Mouse (Mus musculus) MEL (cell line): ENCODE data around the gene Mettl27. TPM values are rescaled to one million over a fixed set of nuclear protein-coding genes. Genes with fewer than 3 reads are reported as not detected.

ENCODE experiments used
- DNase-seq: peaks from one replicate; pipeline ENCODE4 v3.0.0; 2011; ENCODE audit warnings: low read depth, low spot score
- H3K27ac ChIP-seq: 2 replicates; pipeline ENCODE4 v1.5.1; 2012; ENCODE audit warnings: low read depth, mild to moderate bottlenecking, control low read depth, low read length, moderate library complexity; ENCODE audit not compliant: control insufficient read depth
- H3K27me3 ChIP-seq, 2 experiments: fragments of 150-350 bp in 1 of 2; sonication (generic) in 1 of 2; 2 replicates each; pipeline ENCODE4 v1.6.1; 2012; ENCODE audit warnings: low read length in 2 of 2, mild to moderate bottlenecking in 2 of 2, improper control_type of control experiment in 1 of 2, moderate library complexity in 1 of 2; ENCODE audit not compliant: insufficient read depth in 2 of 2, control insufficient read depth in 1 of 2
- H3K36me3 ChIP-seq, 2 experiments: 2 replicates each; pipeline ENCODE4 v1.6.1; 2012 to 2014; ENCODE audit warnings: low read length in 2 of 2, improper control_type of control experiment in 1 of 2, inconsistent platforms in 1 of 2, mild to moderate bottlenecking in 1 of 2; ENCODE audit not compliant: insufficient read depth in 2 of 2, control insufficient read depth in 1 of 2
- H3K4me1 ChIP-seq, 2 experiments: fragments of 150-350 bp in 1 of 2; sonication (generic) in 1 of 2; 2 replicates each; pipeline ENCODE4 v1.6.1; 2012; ENCODE audit warnings: low read length in 2 of 2, improper control_type of control experiment in 1 of 2, mild to moderate bottlenecking in 1 of 2; ENCODE audit not compliant: insufficient read depth in 2 of 2, control insufficient read depth in 1 of 2
- H3K4me3 ChIP-seq, 2 experiments: fragments of 150-350 bp in 1 of 2; sonication (generic) in 1 of 2; 2 replicates each; pipeline ENCODE4 v1.5.1; 2012; ENCODE audit warnings: low read depth in 2 of 2, low read length in 2 of 2, mild to moderate bottlenecking in 2 of 2, moderate library complexity in 2 of 2, control low read depth in 1 of 2, improper control_type of control experiment in 1 of 2; ENCODE audit not compliant: control insufficient read depth in 1 of 2, insufficient read depth in 1 of 2
- H3K79me2 ChIP-seq: 2 replicates; pipeline ENCODE4 v1.6.1; 2012; ENCODE audit warnings: mild to moderate bottlenecking, low read length, moderate library complexity; ENCODE audit not compliant: control insufficient read depth, poor library complexity, insufficient read depth
- H3K9ac ChIP-seq: 2 replicates; pipeline ENCODE4 v1.6.1; 2012; ENCODE audit warnings: low read depth, mild to moderate bottlenecking, control low read depth, low read length, moderate library complexity; ENCODE audit not compliant: control insufficient read depth, poor library complexity, severe bottlenecking
- H3K9me3 ChIP-seq: fragments of 150-350 bp; sonication (generic); replicated peaks from 2 replicates; pipeline ENCODE4 v1.6.1; 2012; ENCODE audit warnings: mild to moderate bottlenecking, low read length, improper control_type of control experiment, moderate library complexity; ENCODE audit not compliant: insufficient read depth
- BHLHE40 ChIP-seq: IDR thresholded peaks from 2 replicates; pipeline ENCODE4 v1.6.1; 2012; ENCODE audit warnings: low read depth, mild to moderate bottlenecking, inconsistent platforms, low read length, improper control_type of control experiment, borderline replicate concordance
- CHD1 ChIP-seq: IDR thresholded peaks from 2 replicates; pipeline ENCODE4 v1.6.1; 2012; ENCODE audit warnings: low read depth, mild to moderate bottlenecking, inconsistent platforms, low read length, improper control_type of control experiment
- CHD2 ChIP-seq: IDR thresholded peaks from 2 replicates; pipeline ENCODE4 v1.6.1; 2011; ENCODE audit warnings: low read length, improper control_type of control experiment
- CTCF ChIP-seq, 3 experiments: IDR thresholded peaks in 2 of 3; conservative IDR thresholded peaks in 1 of 3; 2 replicates each; pipeline ENCODE4 v1.5.1; 2011 to 2012; ENCODE audit warnings: low read length in 3 of 3, low read depth in 2 of 3, mild to moderate bottlenecking in 2 of 3, improper control_type of control experiment in 1 of 3, inconsistent platforms in 1 of 3, mixed read lengths in 1 of 3, moderate library complexity in 1 of 3; ENCODE audit not compliant: control insufficient read depth in 1 of 3, insufficient read depth in 1 of 3, poor library complexity in 1 of 3, severe bottlenecking in 1 of 3
- E2F4 ChIP-seq: IDR thresholded peaks from 2 replicates; pipeline ENCODE4 v1.6.1; 2011; ENCODE audit warnings: low read depth, low read length, improper control_type of control experiment, borderline replicate concordance
- ELF1 ChIP-seq: IDR thresholded peaks from 2 replicates; pipeline ENCODE4 v1.6.1; 2014; ENCODE audit warnings: low read depth, mild to moderate bottlenecking, inconsistent platforms, low read length, improper control_type of control experiment, moderate library complexity
- EP300 ChIP-seq, 2 experiments: IDR thresholded peaks; 2 replicates each; pipeline ENCODE4 v1.6.1; 2011; ENCODE audit warnings: improper control_type of control experiment in 2 of 2, low read length in 2 of 2, low read depth in 1 of 2, mild to moderate bottlenecking in 1 of 2
- ETS1 ChIP-seq: IDR thresholded peaks from 2 replicates; pipeline ENCODE4 v1.6.1; 2012; ENCODE audit warnings: low read depth, mild to moderate bottlenecking, inconsistent platforms, low read length, improper control_type of control experiment, moderate library complexity
- GATA1 ChIP-seq: IDR thresholded peaks from 2 replicates; pipeline ENCODE4 v1.6.1; 2011; ENCODE audit warnings: low read depth, low read length, improper control_type of control experiment
- MAFK ChIP-seq: IDR thresholded peaks from 2 replicates; pipeline ENCODE4 v1.6.1; 2011; ENCODE audit warnings: low read depth, mild to moderate bottlenecking, low read length, improper control_type of control experiment, borderline replicate concordance
- MAX ChIP-seq: IDR thresholded peaks from 2 replicates; pipeline ENCODE4 v1.6.1; 2011; ENCODE audit warnings: low read length, improper control_type of control experiment
- MAZ ChIP-seq: IDR thresholded peaks from 2 replicates; pipeline ENCODE4 v1.6.1; 2012; ENCODE audit warnings: low read depth, mild to moderate bottlenecking, inconsistent platforms, low read length, improper control_type of control experiment
- MXI1 ChIP-seq: IDR thresholded peaks from 2 replicates; pipeline ENCODE4 v1.6.1; 2011; ENCODE audit warnings: mild to moderate bottlenecking, low read depth, low read length, improper control_type of control experiment
- MYB ChIP-seq: IDR thresholded peaks from 2 replicates; pipeline ENCODE4 v1.6.1; 2011; ENCODE audit warnings: mild to moderate bottlenecking, low read depth, low read length, improper control_type of control experiment
- NRF1 ChIP-seq: IDR thresholded peaks from 2 replicates; pipeline ENCODE4 v1.6.1; 2014; ENCODE audit warnings: low read depth, mild to moderate bottlenecking, inconsistent platforms, low read length, improper control_type of control experiment, moderate library complexity; ENCODE audit not compliant: poor library complexity, insufficient read depth, severe bottlenecking
- POLR2AphosphoS2 ChIP-seq: IDR thresholded peaks from 2 replicates; pipeline ENCODE4 v1.6.1; 2011; ENCODE audit warnings: low read length, improper control_type of control experiment
- RAD21 ChIP-seq: IDR thresholded peaks from 2 replicates; pipeline ENCODE4 v1.6.1; 2011; ENCODE audit warnings: mild to moderate bottlenecking, low read depth, low read length, improper control_type of control experiment
- TCF12 ChIP-seq: IDR thresholded peaks from 2 replicates; pipeline ENCODE4 v1.6.1; 2014; ENCODE audit warnings: low read depth, mild to moderate bottlenecking, inconsistent platforms, low read length, improper control_type of control experiment, moderate library complexity
- UBTF ChIP-seq: IDR thresholded peaks from 2 replicates; pipeline ENCODE4 v1.6.1; 2012; ENCODE audit warnings: low read depth, mild to moderate bottlenecking, inconsistent platforms, low read length, improper control_type of control experiment, moderate library complexity, borderline replicate concordance; ENCODE audit not compliant: insufficient read depth
- ZNF384 ChIP-seq: IDR thresholded peaks from 2 replicates; pipeline ENCODE4 v1.6.1; 2012; ENCODE audit warnings: low read depth, mild to moderate bottlenecking, inconsistent platforms, low read length, improper control_type of control experiment
- polyA plus RNA-seq, 2 experiments: library from polyadenylated mRNA; stranded (reverse) in 1 of 2; unstranded in 1 of 2; fragments of >175 nt in 1 of 2; fragments of >200 nt in 1 of 2; gene quantifications; 2 replicates each; pipeline versions ENCODE4 v1.2.1 to v1.2.4; 2012; ENCODE audit warnings: low replicate concordance in 2 of 2, low read depth in 1 of 2; ENCODE audit not compliant: insufficient read length in 2 of 2, insufficient read depth in 1 of 2, missing spikeins in 1 of 2
- total RNA-seq: library from RNA; depleted of rRNA; stranded (reverse); fragments of 300-350 nt; gene quantifications from 2 replicates; pipeline ENCODE4 v1.2.3, GENCODE M21; 2012

Mettl27 gene
- total and polyA plus RNA-seq, 3 experiments, result 0.96 to 3.1 TPM; not detected in 1

DNA sequence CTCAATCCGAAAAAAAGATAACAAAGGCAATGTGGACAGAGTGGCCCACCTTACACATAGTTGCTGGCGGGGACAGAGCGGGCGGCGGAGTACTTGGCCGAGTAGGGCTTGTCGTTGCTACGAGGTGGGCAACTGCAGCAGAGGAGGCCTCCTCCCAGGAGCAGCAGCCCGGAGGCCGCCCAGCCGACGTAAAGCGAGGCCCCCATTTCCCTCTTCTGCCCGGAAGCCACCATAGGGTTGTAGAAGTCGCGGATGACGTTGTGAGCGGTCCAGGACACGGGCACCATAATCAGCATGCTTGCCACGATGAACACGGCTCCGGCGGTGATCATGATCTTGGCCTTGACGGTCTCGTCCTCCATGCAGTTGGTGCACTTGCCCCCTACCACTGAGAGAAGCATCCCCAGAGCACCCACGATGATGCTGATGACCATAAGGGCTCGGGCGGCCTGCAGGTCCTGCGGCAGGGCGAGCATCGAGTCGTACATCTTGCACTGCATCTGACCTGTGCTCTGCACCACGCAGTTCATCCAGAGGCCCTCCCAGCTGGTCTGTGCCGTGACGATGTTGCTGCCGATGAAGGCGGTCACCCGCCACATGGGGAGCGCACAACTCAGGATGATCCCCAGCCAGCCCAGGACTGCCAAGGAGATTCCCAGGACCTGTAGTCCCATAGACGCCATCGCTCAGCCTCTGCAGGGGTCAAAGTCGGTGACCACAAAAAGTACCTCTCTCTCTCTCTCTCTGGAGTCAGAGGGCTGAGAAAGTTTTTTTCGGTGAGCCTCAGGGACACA is 14.1 kb downstream of the Mettl27 start:
- no peaks in the 10 kb centered on the region for H3K4me1 ChIP-seq
- H3K27me3 ChIP-seq, result peaks cover 0 to 6% of the 10 kb centered on the region in 2 experiments; a peak in 3 of 4 replicates
- TF ChIP-seq BHLHE40 (no peak), TCF12 (no peak), MXI1 (no peak), E2F4 (no peak), CHD2 (no peak), UBTF (no peak), MAZ (no peak), ZNF384 (no peak), GATA1 (no peak)
- H3K36me3 ChIP-seq, result no peaks in the 10 kb centered on the region
- H3K9me3 ChIP-seq, result no peaks in the 10 kb centered on the region
- H3K4me3 ChIP-seq, result no peak overlapping the region
- H3K27ac ChIP-seq, result no peak overlapping the region
- no peak overlapping the region for H3K9ac ChIP-seq
- no peaks in the 10 kb centered on the region for H3K79me2 ChIP-seq
- DNase-seq, result no peak

DNA sequence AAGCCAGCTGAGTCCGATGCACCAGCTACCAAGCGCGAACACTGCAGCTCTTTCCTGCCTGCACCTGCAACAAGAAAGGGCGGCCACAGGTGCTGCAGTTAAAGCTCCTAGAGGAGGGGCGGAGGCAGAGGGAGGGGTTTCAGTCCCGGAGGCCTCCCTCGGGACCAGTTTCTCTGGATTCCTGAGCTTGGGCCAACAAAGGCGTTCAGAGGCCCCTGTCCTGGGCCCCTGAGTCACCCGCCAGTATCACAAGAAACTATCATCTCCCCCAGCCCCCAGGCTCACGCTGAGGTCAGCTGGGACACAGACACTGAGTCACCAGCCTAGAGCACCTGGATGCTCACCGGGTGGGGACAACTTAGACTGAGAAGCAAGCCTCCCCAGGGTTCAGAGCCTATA is 14.7 kb downstream of the Mettl27 start, which contains the start of gene Cldn4:
TSS of gene Cldn4 (minus strand) at position 78 of the 399 bp plus-strand sequence.
- Histone ChIP-seq H3K27ac (no peak within 1 kb of the TSS), H3K27me3 (peaks cover 0 to 6% of the 10 kb centered on the region in 2 experiments; a peak in 3 of 4 replicates), H3K9me3 (no peaks in the 10 kb centered on the region), H3K79me2 (no peaks in the 10 kb centered on the region), H3K4me3 (no peak within 1 kb of the TSS), H3K4me1 (no peaks in the 10 kb centered on the region), H3K9ac (no peak within 1 kb of the TSS), H3K36me3 (no peaks in the 10 kb centered on the region)
- no peak for TF ChIP-seq POLR2AphosphoS2
- no peak for TF ChIP-seq ELF1
- no peak for TF ChIP-seq ETS1
- no peak for TF ChIP-seq CHD2
- no peak for TF ChIP-seq MAFK
- no peak for TF ChIP-seq GATA1
- no peak for TF ChIP-seq MXI1
- no peak for TF ChIP-seq NRF1
- TF ChIP-seq MYB, result no peak
- no peak for TF ChIP-seq MAX
- no peak for TF ChIP-seq CTCF (IDR thresholded peaks at IDR 0.05 in 2 of 3, conservative IDR thresholded peaks at IDR 0.05 in 1 of 3; ENCODE audit: control insufficient read depth in 1 of 3, insufficient read depth in 1 of 3, low read depth in 2 of 3, low read length in 3 of 3, poor library complexity in 1 of 3, severe bottlenecking in 1 of 3)
- no peak for TF ChIP-seq RAD21
- no peak for TF ChIP-seq BHLHE40
- no peak for TF ChIP-seq CHD1
- TF ChIP-seq EP300 (IDR thresholded peaks at IDR 0.05; ENCODE audit: low read depth in 1 of 2, low read length in 2 of 2), result no peak
- DNase-seq, result no peak
